Mouse (Mus musculus) midbrain, embryonic 14.5 days (tissue): ENCODE measurements around the gene Kcnb1. TPM values are rescaled to one million over a fixed set of nuclear protein-coding genes. Genes with fewer than 3 reads are reported as not detected.

Source experiments
- ATAC-seq: fragments of 200-750 bp; cut with Nextera tagmentation; 2 replicates; pipeline ENCODE4 v1.8.0; 2017; ENCODE audit warnings: moderate number of reproducible peaks, moderate library complexity; ENCODE audit not compliant: low FRiP score, low TSS enrichment
- DNase-seq: peaks from one replicate; pipeline ENCODE4 v3.0.0-alpha.2; 2015
- H3K27ac ChIP-seq: fragments of 300-500 bp; sonication (generic); replicated peaks from 2 replicates; pipeline ENCODE4 v1.5.1; 2014; ENCODE audit warnings: mild to moderate bottlenecking, low read depth, low read length, moderate library complexity
- H3K27me3 ChIP-seq: fragments of 300-500 bp; sonication (generic); 2 replicates; pipeline ENCODE4 v1.6.1; 2014; ENCODE audit warnings: low read length, control low read depth, mixed read lengths; ENCODE audit not compliant: control insufficient read depth, insufficient read depth
- H3K36me3 ChIP-seq: fragments of 300-500 bp; sonication (generic); 2 replicates; pipeline ENCODE4 v1.6.1; 2014; ENCODE audit warnings: low read length, control low read depth; ENCODE audit not compliant: control insufficient read depth, insufficient read depth
- H3K4me1 ChIP-seq: fragments of 300-500 bp; sonication (generic); 2 replicates; pipeline ENCODE4 v1.6.1; 2014; ENCODE audit warnings: mild to moderate bottlenecking, antibody characterized with exemption, low read length, control low read depth; ENCODE audit not compliant: control insufficient read depth, insufficient read depth
- H3K4me2 ChIP-seq: fragments of 300-500 bp; sonication (generic); 2 replicates; pipeline ENCODE4 v1.6.1; 2014; ENCODE audit warnings: mild to moderate bottlenecking, low read length, moderate library complexity
- H3K4me3 ChIP-seq: fragments of 300-500 bp; sonication (generic); replicated peaks from 2 replicates; pipeline ENCODE4 v1.5.1; 2014; ENCODE audit warnings: low read depth, low read length
- H3K9ac ChIP-seq: fragments of 300-500 bp; sonication (generic); replicated peaks from 2 replicates; pipeline ENCODE4 v1.6.1; 2014; ENCODE audit warnings: mild to moderate bottlenecking, low read length, moderate library complexity
- H3K9me3 ChIP-seq: fragments of 300-500 bp; sonication (generic); 2 replicates; pipeline ENCODE4 v1.6.1; 2016; ENCODE audit warnings: low read length, control low read depth, mixed read lengths; ENCODE audit not compliant: control insufficient read depth
- WGBS: fragments of 180-500 bp; shearing (Covaris S2); extraction: QIAGEN DNeasy Blood & Tissue Kit; methylation state at CpG from one replicate; pipeline ENCODE4 v1.1.7; 2014; 5-methylcytosine and 5-hydroxymethylcytosine counted together
- polyA plus RNA-seq: library from polyadenylated mRNA; unstranded; fragments of >200 nt; fragmentation: Nextera tagmentation; extraction: Ambion mirVana; gene quantifications from 2 replicates; pipeline ENCODE4 v1.2.1, GENCODE M21; 2014

The Kcnb1 gene
- polyA plus RNA-seq, result 3.1 and 5.2 TPM in 2 replicates

DNA sequence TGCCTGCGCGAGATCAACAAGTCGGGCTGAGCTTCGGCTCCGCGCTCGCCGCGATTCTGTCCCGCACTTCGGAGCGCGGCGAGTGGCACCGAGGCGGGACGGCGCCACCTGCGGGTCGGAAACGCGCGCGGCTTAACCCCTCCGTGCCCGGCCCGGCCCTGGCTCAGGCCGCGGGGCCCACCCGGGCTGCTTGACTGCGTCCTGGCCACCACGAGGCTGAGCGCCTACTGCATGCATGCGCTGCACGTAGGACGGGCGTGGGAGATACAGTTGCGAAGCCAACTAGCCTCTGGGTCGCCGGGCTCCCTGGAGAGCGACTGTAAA is at the start of gene Kcnb1:
Gene Kcnb1, minus strand, starts transcription at position 80 of the 324 bp plus-strand sequence.
- DNase-seq (peak; percentile 94), ATAC-seq (peak; percentile 79)
- Histone ChIP-seq H3K36me3 (peaks cover 3% of the 10 kb centered on the region; the same call in 1 of the 2 replicates), H3K4me2 (peak within 1 kb of the TSS; percentile 67), H3K4me3 (peak within 1 kb of the TSS; percentile 53), H3K27ac (peak within 1 kb of the TSS; percentile 71), H3K27me3 (peaks cover 24% of the 10 kb centered on the region), H3K9me3 (no peaks in the 10 kb centered on the region), H3K4me1 (peaks cover 19% of the 10 kb centered on the region), H3K9ac (peak within 1 kb of the TSS; percentile 70)
- WGBS, result under 1% methylated on average over 41 of the region's 41 CpGs

GRCm38 (mm10) chr2:167239262-167239661 is 49.3 kb upstream of the Kcnb1 start:
- Histone ChIP-seq H3K27ac (no peak overlapping the region), H3K9ac (no peak overlapping the region), H3K36me3 (no peaks in the 10 kb centered on the region), H3K4me2 (no peak overlapping the region), H3K27me3 (peaks cover 5% of the 10 kb centered on the region), H3K4me1 (peaks cover 7% of the 10 kb centered on the region; the same call in 1 of the 2 replicates), H3K9me3 (no peaks in the 10 kb centered on the region), H3K4me3 (no peak overlapping the region)
- WGBS, result 37% methylated on average over 12 of the region's 12 CpGs
- ATAC-seq (no peak), DNase-seq (no peak)

- peaks cover 7% of the 10 kb centered on the region; the same call in 1 of the 2 replicates for H3K4me1 ChIP-seq
- H3K4me2 ChIP-seq, result no peak overlapping the region
- H3K4me3 ChIP-seq, result no peak overlapping the region
- no peaks in the 10 kb centered on the region for H3K9me3 ChIP-seq
- WGBS, result 75% methylated on average over 9 of the region's 9 CpGs
- no peak overlapping the region for H3K9ac ChIP-seq
- DNase-seq (no peak), ATAC-seq (no peak)
- H3K27me3 ChIP-seq, result peaks cover 5% of the 10 kb centered on the region
- no peaks in the 10 kb centered on the region for H3K36me3 ChIP-seq
- no peak overlapping the region for H3K27ac ChIP-seq
Measured at GRCm38 (mm10) chr2:167237224-167237623, 47.3 kb upstream of the Kcnb1 start.

- peaks cover 5% of the 10 kb centered on the region for H3K27me3 ChIP-seq
- H3K4me3 ChIP-seq, result no peak overlapping the region
- no peak overlapping the region for H3K4me2 ChIP-seq
- H3K36me3 ChIP-seq, result no peaks in the 10 kb centered on the region
- peaks cover 7% of the 10 kb centered on the region; the same call in 1 of the 2 replicates for H3K4me1 ChIP-seq
- DNase-seq (no peak), ATAC-seq (no peak)
- H3K9ac ChIP-seq, result no peak overlapping the region
- H3K9me3 ChIP-seq, result no peaks in the 10 kb centered on the region
- no peak overlapping the region for H3K27ac ChIP-seq
- 95% methylated on average over 4 of the region's 4 CpGs for WGBS
Measured at GRCm38 (mm10) chr2:167236174-167236573, 46.2 kb upstream of the Kcnb1 start.

- Histone ChIP-seq H3K27ac (no peak overlapping the region), H3K4me3 (no peak overlapping the region), H3K9ac (no peak overlapping the region), H3K9me3 (no peaks in the 10 kb centered on the region), H3K4me1 (peaks cover 6% of the 10 kb centered on the region; the same call in 1 of the 2 replicates), H3K27me3 (peaks cover 5% of the 10 kb centered on the region), H3K36me3 (no peaks in the 10 kb centered on the region), H3K4me2 (no peak overlapping the region)
- ATAC-seq (no peak), DNase-seq (no peak)
- WGBS, result 82% methylated on average over 17 of the region's 17 CpGs
Measured at GRCm38 (mm10) chr2:167235338-167236018, 45.5 kb upstream of the Kcnb1 start.

DNA sequence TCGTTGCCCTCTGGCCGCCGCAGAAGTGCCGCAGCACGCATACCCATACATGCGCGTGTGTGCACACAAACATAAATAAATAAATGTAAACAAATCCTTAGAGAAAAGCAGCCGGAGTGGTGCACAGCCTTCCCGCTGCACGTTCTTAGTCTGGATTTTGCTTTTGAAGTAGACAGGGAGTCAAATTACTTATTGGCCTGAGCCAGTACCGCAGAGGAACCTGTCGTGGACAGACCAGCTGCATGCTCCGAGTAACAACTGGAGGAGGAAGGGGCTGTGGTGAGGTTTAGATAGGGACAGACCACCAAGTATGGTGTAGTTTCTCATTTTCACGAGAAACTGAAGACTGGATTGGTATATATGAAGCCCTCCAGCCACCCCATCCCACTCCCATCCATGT is 43.8 kb upstream of the Kcnb1 start:
- Histone ChIP-seq H3K9me3 (no peaks in the 10 kb centered on the region), H3K36me3 (no peaks in the 10 kb centered on the region), H3K4me3 (no peak overlapping the region), H3K9ac (no peak overlapping the region), H3K27ac (no peak overlapping the region), H3K4me1 (no peaks in the 10 kb centered on the region), H3K4me2 (no peak overlapping the region), H3K27me3 (peaks cover 5% of the 10 kb centered on the region)
- ATAC-seq (no peak), DNase-seq (no peak)
- WGBS, result 55% methylated on average over 14 of the region's 14 CpGs

GRCm38 (mm10) chr2:167233009-167233335 is 43.0 kb upstream of the Kcnb1 start:
- no peaks in the 10 kb centered on the region for H3K27me3 ChIP-seq
- H3K36me3 ChIP-seq, result no peaks in the 10 kb centered on the region
- WGBS, result 79% methylated on average over 5 of the region's 5 CpGs
- DNase-seq (no peak), ATAC-seq (no peak)
- H3K4me3 ChIP-seq, result no peak overlapping the region
- no peak overlapping the region for H3K9ac ChIP-seq
- no peak overlapping the region for H3K4me2 ChIP-seq
- no peaks in the 10 kb centered on the region for H3K4me1 ChIP-seq
- H3K27ac ChIP-seq, result no peak overlapping the region
- H3K9me3 ChIP-seq, result no peaks in the 10 kb centered on the region

DNA sequence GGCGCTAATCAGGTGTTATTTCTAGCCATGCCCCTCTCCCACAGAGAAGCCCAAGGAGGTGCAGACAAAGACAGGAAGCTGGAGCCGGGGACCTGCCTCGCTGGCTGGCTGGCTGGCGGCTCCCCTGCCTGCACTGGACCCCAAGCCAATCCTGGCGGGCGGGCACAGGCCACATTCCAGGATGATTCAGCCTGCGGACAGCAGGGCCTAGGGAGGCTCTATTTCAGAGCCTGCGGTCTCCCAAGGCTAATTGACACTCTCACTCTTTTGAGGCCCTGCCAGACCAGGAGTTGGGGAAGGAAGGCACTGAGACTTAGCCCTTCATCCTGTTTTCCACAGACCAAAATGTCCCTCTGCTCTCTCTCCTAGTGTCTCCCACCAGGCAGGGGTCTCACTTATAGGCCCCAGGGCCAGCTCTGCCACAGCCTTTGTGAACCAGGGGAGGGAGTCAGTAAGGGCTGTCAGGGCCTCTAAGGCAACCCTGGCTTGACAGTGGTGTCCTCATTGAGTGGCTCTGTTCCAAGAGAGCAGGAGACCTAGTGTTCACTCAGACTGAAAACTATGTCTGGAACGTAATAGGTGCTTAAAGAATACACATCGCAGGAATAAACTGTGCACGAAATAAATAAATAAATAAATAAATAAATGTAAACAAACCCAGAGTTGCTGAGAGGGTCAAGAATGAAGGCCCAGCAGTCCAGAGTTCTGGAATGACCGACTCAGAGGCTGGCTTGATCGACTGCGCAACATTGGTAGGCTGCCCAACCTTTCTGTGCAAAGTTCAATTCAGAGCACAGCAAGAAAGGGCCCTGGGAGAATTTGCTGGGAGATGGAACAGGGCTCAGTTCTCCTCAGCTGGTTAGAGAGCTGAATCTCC is 42.4 kb upstream of the Kcnb1 start:
- H3K4me1 ChIP-seq, result no peaks in the 10 kb centered on the region
- H3K4me3 ChIP-seq, result no peak overlapping the region
- H3K27ac ChIP-seq, result no peak overlapping the region
- DNase-seq (no peak), ATAC-seq (no peak)
- H3K9me3 ChIP-seq, result no peaks in the 10 kb centered on the region
- no peak overlapping the region for H3K4me2 ChIP-seq
- H3K36me3 ChIP-seq, result no peaks in the 10 kb centered on the region
- H3K9ac ChIP-seq, result no peak overlapping the region
- no peaks in the 10 kb centered on the region for H3K27me3 ChIP-seq
- 57% methylated on average over 14 of the region's 14 CpGs for WGBS
